Mouse (Mus musculus) heart, adult 2 months (tissue): ENCODE measurements at regions not wholly inside any gene's neighbourhood (a gene's known extent, or its start where the extent isn't known, plus 50 kb on each side); places are given as distances from the start of the nearest gene placed in this dataset.
"Not testable (repeated sequence)": the region's sequence is repeated elsewhere in the genome, so short reads cannot be mapped to it uniquely, and the experiment has no call there.

ENCODE experiments used
- DNase-seq, 2 experiments: peaks; one replicate each; pipeline ENCODE4 v3.0.0; 2021
- H3K27ac ChIP-seq: fragments of 200-600 bp; 2 replicates; pipeline ENCODE4 v1.8.1; 2022
- H3K27me3 ChIP-seq: fragments of 200-500 bp; 2 replicates; pipeline ENCODE4 v1.6.1; 2012; ENCODE audit warnings: mild to moderate bottlenecking, low read length, inconsistent platforms, mixed read lengths; ENCODE audit not compliant: control insufficient read depth, insufficient read depth
- H3K36me3 ChIP-seq: fragments of 200-500 bp; 2 replicates; pipeline ENCODE4 v1.6.1; 2012; ENCODE audit warnings: low read length, inconsistent platforms; ENCODE audit not compliant: control insufficient read depth, insufficient read depth
- H3K4me1 ChIP-seq: fragments of 200-500 bp; 2 replicates; pipeline ENCODE4 v1.6.1; 2011; ENCODE audit warnings: low read length; ENCODE audit not compliant: control insufficient read depth, insufficient read depth
- H3K4me3 ChIP-seq: fragments of 200-600 bp; 2 replicates; pipeline ENCODE4 v1.8.1; 2022
- H3K79me2 ChIP-seq: fragments of 200-500 bp; replicated peaks from 2 replicates; pipeline ENCODE4 v1.6.1; 2012; ENCODE audit warnings: mild to moderate bottlenecking, inconsistent platforms, low read length, moderate library complexity, mixed read lengths; ENCODE audit not compliant: control insufficient read depth, insufficient read depth
- H3K9ac ChIP-seq: fragments of 200-500 bp; 2 replicates; pipeline ENCODE4 v1.6.1; 2012; ENCODE audit warnings: low read depth, mild to moderate bottlenecking, control low read depth, inconsistent platforms, low read length, mixed read lengths
- CTCF ChIP-seq: fragments of 200-600 bp; IDR thresholded peaks from 2 replicates; pipeline ENCODE4 v1.8.1; 2022; ENCODE audit warnings: antibody characterized with exemption, mild to moderate bottlenecking, moderate library complexity
- EP300 ChIP-seq: fragments of 200-500 bp; IDR thresholded peaks from 2 replicates; pipeline ENCODE4 v1.6.1; 2011; ENCODE audit warnings: low read depth, low read length, control low read depth; ENCODE audit not compliant: insufficient read depth
- POLR2A ChIP-seq: fragments of 200-500 bp; IDR thresholded peaks from 2 replicates; pipeline ENCODE4 v1.6.1; 2011; ENCODE audit warnings: mild to moderate bottlenecking, low read depth, low read length, control low read depth; ENCODE audit not compliant: insufficient read depth
- WGBS: fragments of 180-500 bp; shearing (Covaris S2); methylation state at CpG from one replicate; pipeline ENCODE4 v1.1.7; 2018; 5-methylcytosine and 5-hydroxymethylcytosine counted together
- intact Hi-C: fragments of 180-260 bp; cut with DNase I; formaldehyde crosslinking; loops from one replicate; pipeline ENCODE4 v1.15.1; 2025

- H3K4me3 ChIP-seq, DNase-seq, H3K4me1 ChIP-seq, H3K27ac ChIP-seq, H3K79me2 ChIP-seq, H3K27me3 ChIP-seq, intact Hi-C loops, H3K9ac ChIP-seq, H3K36me3 ChIP-seq: not testable (repeated sequence)
- 67% methylated on average over 2 of the region's 7 CpGs for WGBS
Observed at GRCm38 (mm10) chr6:47679946-47680345, 84.8 kb upstream of the Ezh2 start.

GRCm38 (mm10) chr6:47672741-47673140, 77.6 kb upstream of the Ezh2 start:
- H3K36me3 ChIP-seq, H3K79me2 ChIP-seq, H3K27ac ChIP-seq, H3K27me3 ChIP-seq, H3K9ac ChIP-seq, H3K4me1 ChIP-seq, intact Hi-C loops: not testable (repeated sequence)
- peak; percentile 22 to 62 for DNase-seq
- WGBS, result 8% methylated on average over 9 of the region's 33 CpGs
- H3K4me3 ChIP-seq, result peak overlapping the region; percentile 30; the same call in 1 of the 2 replicates

- intact Hi-C loops, H3K4me3 ChIP-seq, H3K27ac ChIP-seq, H3K9ac ChIP-seq, H3K79me2 ChIP-seq, H3K36me3 ChIP-seq, H3K27me3 ChIP-seq, H3K4me1 ChIP-seq: not testable (repeated sequence)
- peak; percentile 35 to 56 for DNase-seq
- WGBS, result 74% methylated on average over 3 of the region's 3 CpGs
Observed at GRCm38 (mm10) chr6:47652880-47653279, 57.7 kb upstream of the Ezh2 start.

GRCm38 (mm10) chr6:47651385-47651718, 56.2 kb upstream of the Ezh2 start:
- H3K4me1 ChIP-seq, intact Hi-C loops, DNase-seq, H3K79me2 ChIP-seq, H3K36me3 ChIP-seq, H3K27me3 ChIP-seq: not testable (repeated sequence)
- H3K27ac ChIP-seq, result peak overlapping the region; percentile 29
- peak overlapping the region; percentile 83 for H3K4me3 ChIP-seq
- peak overlapping the region; percentile 76 for H3K9ac ChIP-seq
- WGBS, result under 1% methylated on average over 22 of the region's 23 CpGs

GRCm38 (mm10) chr6:47650463-47651384, 55.6 kb upstream of the Ezh2 start:
- intact Hi-C loops, result no loop called here
- peak overlapping the region; percentile 29 for H3K27ac ChIP-seq
- H3K79me2 ChIP-seq, result no peaks in the 10 kb centered on the region
- H3K4me1 ChIP-seq, result no peaks in the 10 kb centered on the region
- DNase-seq, result peak; percentile 92 to 98
- peak overlapping the region; percentile 83 for H3K4me3 ChIP-seq
- WGBS, result 4% methylated on average over 46 of the region's 46 CpGs
- H3K36me3 ChIP-seq, result no peaks in the 10 kb centered on the region
- peak overlapping the region; percentile 76 for H3K9ac ChIP-seq
- TF ChIP-seq CTCF (peak; percentile 87), EP300 (0 out of 2 replicates have a peak, but pooled peaks have one; percentile 20), POLR2A (no peak)
- no peaks in the 10 kb centered on the region for H3K27me3 ChIP-seq

- WGBS, result 78% methylated on average over 6 of the region's 6 CpGs
- no peaks in the 10 kb centered on the region for H3K79me2 ChIP-seq
- no peaks in the 10 kb centered on the region for H3K27me3 ChIP-seq
- no peak overlapping the region for H3K4me3 ChIP-seq
- DNase-seq, result peak; percentile 4 to 27
- H3K9ac ChIP-seq, result no peak overlapping the region
- no peak overlapping the region for H3K27ac ChIP-seq
- intact Hi-C loops, result no loop called here
- no peaks in the 10 kb centered on the region for H3K36me3 ChIP-seq
- H3K4me1 ChIP-seq, result no peaks in the 10 kb centered on the region
- no peak for TF ChIP-seq CTCF
- no peak for TF ChIP-seq EP300
- TF ChIP-seq POLR2A, result no peak
Observed at GRCm38 (mm10) chr6:47649961-47650360, 54.8 kb upstream of the Ezh2 start.
